Mouse (Mus musculus) B cell, adult 2 months (primary cell): ENCODE data around the gene Rrn3.
"Not testable (repeated sequence)": the region's sequence is repeated elsewhere in the genome, so short reads cannot be mapped to it uniquely, and the experiment has no call there.

Experiments
- DNase-seq, 2 experiments: peaks; one replicate each; pipeline ENCODE4 v3.0.0; 2022

Rrn3 gene

DNA sequence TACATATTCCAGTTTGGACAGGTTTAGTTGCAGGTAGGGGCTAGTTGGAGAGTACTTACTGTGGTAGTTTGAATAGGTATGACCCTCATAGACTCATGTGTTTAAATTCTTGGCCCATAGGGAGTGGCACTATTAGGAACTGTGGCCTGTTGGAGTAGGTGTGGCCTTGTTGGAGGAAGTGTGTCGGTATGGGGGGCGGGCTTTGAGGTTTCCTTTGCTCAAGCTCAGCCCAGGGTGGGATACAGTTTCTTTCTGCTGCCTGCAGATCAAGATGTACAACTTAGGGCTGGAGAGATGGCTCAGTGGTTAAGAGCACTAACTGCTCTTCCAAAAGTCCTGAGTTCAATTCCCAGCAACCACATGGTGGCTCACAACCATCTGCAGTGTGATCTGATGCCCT is 12.9 kb downstream of the Rrn3 start:
- not testable (repeated sequence) for DNase-seq

DNA sequence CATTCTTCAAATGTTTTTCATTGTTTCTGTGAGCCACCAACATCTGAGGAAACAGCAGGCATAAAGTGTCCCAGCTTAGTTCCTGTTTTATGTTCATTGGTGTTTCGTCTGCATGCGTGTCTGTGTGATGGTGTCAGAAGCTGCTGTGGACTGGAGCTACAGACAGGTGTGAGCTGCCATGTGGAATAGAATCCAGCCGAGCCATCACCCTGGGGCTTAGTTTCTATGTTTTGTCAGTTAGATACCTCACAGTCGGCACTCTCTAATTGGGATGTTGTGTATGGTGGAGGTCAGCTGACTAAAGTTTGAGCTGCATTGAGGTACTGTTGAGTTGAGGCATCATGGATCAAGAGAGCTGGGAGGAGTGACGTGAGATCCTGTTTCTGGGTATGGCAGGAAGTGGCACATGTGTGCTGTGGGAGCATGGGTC is 16.3 kb downstream of the Rrn3 start:
- DNase-seq = peak; percentile 56 to 60

DNA sequence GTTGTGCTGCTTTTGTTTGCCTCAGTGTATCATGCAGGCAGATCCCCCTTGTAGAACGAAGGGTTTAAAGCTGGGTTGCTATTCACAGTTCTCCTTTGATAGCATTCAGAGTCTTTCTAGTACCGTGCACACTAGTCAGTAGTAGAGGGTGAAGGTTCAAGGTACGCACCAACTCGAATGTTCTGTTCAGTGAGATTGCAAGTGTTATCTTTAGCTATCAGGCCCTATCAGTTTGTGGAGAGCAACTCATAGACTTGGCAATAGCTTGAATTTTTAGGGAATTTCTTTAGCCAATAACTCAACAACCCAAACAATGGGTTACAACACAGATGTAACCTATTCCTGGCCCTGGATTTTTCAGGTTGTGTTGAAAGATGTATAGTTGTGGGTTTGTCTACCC is 20.7 kb downstream of the Rrn3 start:
- no peak for DNase-seq

- no peak for DNase-seq
These were observed 24.2 kb downstream of the Rrn3 start for GRCm38 (mm10) chr16:13804666-13805065.

- DNase-seq = no peak
These were observed 27.1 kb downstream of the Rrn3 start for GRCm38 (mm10) chr16:13807616-13808015.

- no peak for DNase-seq
These were observed 27.9 kb downstream of the Rrn3 start for GRCm38 (mm10) chr16:13808410-13808809.

GRCm38 (mm10) chr16:13812152-13812551 is 31.6 kb downstream of the Rrn3 start:
- DNase-seq = no peak

DNA sequence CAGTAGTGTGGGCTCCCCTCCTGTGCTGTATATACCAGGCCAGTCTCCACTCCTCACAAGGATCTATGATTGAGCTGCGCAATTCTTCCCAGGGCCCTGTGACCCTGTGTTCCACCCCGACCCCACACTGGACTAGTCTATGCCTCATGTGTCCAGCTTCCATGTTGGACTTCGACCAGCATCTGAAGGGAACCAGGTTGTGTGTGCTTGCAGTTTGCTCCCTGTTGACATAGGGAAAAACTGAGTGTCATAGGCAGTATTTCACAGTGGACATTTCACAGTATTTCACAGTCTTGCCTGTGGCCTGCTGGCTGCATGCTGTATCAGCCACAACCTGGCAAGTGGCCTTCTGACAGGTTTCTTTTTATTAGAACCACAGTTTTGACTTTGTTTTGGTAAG is 32.7 kb downstream of the Rrn3 start:
- DNase-seq = no peak

DNA sequence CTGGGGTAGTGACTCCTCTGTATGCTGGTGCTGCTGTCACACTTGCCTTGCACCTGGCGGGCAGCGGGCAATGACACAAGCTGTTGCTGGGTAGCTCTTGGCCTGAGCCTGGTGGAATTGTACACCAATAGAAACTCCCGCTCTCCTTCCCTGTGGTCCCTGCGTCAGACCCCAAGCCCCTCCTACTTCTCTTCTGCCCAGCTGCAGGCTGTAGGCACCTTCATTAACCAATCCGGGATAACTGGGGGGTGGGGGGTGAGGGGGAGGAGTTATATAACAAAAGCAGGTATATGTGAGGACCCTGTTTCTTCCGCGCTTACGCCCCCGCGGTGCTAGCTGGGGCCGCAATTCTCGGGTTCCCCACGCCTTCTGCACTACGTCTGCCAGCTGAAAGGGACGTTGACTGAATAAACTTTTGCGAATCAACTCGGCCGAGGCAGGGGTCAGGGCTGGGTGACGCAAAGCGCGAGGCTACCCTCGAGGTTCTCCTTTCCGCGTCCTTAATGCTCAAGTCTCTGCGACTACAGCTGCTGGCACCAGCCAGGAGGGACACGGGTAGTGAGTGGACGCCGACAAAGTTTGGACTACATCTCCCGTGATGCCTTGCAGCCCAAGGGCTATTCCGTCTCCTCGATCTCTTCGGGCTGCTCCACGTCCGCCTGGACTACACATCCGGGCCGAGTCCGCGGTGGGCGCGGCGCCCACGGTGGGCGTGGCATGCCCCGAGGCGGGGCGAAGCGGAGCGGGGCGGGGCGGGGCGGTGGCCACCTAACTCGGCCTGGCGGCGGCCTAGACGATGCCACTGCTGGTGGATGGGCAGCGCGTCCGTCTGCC is 38.3 kb downstream of the Rrn3 start, which contains the start of gene Ntan1:
Gene Ntan1 (plus strand): TSS at position 286 of the 834 bp plus-strand sequence.
- peak; percentile 95 to 96 for DNase-seq

- no peak for DNase-seq
These were observed 38.9 kb downstream of the Rrn3 start for GRCm38 (mm10) chr16:13819394-13819743.

DNA sequence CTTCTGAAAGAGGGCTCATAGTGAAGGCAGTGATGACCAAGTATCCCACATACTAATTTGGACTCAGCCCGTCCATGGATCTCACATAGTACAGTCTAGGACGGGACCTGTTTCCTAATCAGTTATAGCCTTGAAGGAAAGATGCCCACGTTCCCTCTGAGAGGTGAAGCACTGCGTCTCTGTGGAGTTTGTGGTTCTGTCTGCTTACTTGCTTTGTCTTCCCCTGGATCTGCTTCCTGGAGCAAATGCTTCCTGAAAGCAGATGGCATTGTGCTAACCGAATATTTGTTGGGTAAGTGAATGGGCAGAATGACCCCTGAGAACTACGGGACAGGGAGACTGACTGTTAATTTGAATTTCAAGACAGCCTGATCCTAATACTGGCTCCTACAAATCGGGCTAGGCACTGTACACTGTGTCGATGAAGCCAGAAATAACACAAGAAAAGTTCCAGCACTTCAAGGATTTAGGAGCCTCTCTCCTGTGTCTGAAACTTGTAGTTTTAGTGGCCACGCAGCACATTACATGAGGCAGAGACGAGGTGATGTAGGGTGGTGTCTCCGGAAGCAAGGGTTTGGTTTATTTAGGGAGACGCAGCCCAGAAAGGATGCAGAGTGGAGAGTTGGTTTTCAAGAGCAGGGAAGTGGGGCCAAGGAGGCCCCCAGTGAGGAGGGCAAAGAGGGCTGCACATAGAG is 39.4 kb downstream of the Rrn3 start:
- peak; percentile 14 to 21 for DNase-seq

- no peak for DNase-seq
These were observed 40.3 kb downstream of the Rrn3 start for GRCm38 (mm10) chr16:13820771-13821170.

DNA sequence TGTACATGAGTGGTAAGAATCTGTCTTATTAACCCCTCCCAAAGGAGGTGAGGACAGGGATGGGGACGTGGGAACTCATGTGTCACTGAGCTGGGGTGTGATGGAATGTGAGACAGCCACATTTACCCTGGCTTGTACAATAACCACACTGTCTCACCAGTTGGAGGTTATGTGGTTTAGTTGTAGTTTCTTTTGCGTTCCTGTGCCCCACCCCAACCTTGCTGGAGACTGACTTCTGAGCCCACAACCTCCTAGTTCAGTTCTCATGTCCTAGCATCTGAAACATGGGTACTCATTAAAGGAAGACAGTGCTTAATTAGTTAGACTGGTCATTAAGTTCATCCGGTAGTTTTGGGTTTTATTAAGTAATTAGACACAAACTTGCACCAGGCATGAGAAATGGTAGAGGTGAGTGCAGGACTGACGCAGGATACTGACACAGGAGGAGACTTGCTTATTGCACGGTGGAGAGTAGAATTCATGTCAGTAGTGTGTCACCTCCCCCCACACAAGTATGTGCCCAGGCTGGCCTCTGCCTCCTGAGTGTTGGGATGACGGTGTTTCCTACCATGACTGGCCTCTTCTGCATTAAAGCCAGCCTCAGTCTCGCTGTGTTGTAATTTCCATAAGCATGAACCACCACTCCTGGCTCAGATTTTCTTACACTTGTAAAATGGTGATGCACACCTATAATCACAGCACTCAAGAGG is 45.4 kb downstream of the Rrn3 start:
- no peak for DNase-seq

GRCm38 (mm10) chr16:13826511-13826910 is 46.0 kb downstream of the Rrn3 start:
- no peak for DNase-seq

- DNase-seq = peak; percentile 52 to 61
These were observed 49.9 kb downstream of the Rrn3 start for GRCm38 (mm10) chr16:13830444-13830843.

GRCm38 (mm10) chr16:13831606-13832005 is 51.1 kb downstream of the Rrn3 start:
- no peak for DNase-seq

DNA sequence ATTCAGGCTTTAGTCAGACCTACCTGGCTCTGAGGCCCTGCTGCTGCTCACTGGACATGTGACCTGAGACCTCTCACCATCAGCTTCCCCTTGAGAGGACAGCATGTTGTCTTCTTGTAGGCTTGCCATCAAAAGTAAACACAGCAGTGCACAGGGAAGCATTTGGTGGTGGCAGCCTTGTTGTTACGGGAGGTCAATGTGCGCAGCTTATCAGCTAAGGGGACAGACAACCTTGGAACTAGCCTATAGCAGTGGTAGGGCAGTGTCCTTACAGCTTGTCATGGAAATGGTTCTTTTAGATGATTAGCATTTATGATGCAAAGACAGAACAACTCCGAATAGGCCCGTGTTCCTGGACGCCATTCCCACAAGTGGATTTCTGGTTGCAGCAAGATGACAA is 53.9 kb downstream of the Rrn3 start:
- no peak for DNase-seq

DNA sequence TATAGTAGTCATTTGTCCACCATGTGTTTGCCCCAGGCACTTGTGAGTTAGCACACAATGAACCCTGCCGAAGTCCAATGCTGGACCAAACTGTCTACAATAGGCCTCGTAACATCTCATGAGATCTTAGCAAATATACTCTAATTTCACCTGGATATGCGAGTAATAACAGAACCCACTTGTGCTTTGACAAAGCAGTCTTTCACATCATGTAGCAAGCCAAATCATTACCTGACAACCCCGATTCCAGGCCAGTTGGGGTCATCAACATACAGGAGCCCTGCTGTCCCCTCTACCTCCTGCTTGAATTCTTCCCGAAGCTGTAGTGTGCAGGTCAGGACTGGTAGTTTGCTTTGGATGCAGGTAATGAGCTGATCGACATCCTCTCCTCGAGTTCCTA is 59.5 kb downstream of the Rrn3 start:
- DNase-seq = no peak

DNA sequence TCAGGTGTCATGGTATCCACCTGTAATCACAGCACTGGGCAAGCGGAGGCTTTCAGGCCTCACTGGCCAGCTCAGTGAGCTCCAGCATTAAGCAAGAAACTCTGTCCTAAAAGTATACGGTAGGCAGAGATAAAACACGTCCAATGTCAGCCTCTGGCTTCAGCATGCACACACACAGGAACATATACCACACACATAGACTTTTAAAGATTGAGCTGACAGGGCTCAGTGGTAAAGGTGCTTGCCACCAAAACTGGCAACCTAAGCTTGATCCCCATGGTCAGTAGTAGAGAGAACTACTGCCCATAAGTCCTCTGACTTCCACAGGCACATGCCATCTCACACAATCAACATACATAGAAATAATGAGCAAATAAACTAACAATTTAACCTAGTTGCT is 60.4 kb downstream of the Rrn3 start:
- no peak for DNase-seq

DNA sequence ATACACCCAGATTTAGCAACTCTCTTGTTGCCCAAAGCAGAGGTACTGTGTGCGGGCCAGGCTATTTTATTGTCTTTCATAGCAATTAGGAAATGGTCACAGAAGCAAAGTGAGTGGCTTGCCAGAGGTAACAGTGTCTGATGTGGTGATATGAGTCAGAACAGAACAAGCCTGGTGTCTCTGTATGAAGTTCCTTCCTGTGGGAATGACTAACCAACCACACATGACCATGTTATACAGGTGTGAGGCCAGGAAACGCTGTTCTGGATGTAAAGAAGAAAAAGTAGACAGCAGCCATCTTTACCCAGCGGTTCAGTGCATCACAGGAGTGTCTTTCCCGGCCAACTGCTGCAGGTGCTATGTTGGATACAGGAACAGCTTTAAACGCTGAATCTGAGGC is 64.5 kb downstream of the Rrn3 start:
- DNase-seq = no peak

GRCm38 (mm10) chr16:13846675-13847074 is 66.2 kb downstream of the Rrn3 start:
- DNase-seq = no peak

GRCm38 (mm10) chr16:13848310-13848709 is 67.8 kb downstream of the Rrn3 start:
- peak; percentile 18 to 23 for DNase-seq

GRCm38 (mm10) chr16:13851446-13851845 is 70.9 kb downstream of the Rrn3 start:
- DNase-seq = no peak

- no peak for DNase-seq
These were observed 73.4 kb downstream of the Rrn3 start for GRCm38 (mm10) chr16:13853886-13854285.
